Mouse (Mus musculus): Measurements from ENCODE around the gene Lrch4.

- TF ChIP-seq CTCF (IDR thresholded peaks at IDR 0.05; ENCODE audit: borderline replicate concordance, control insufficient read depth, extremely low read depth, insufficient read depth, low read length, poor library complexity) (peak; percentile 60; the same call in 1 of the 2 replicates), POLR2A (IDR thresholded peaks at IDR 0.05; ENCODE audit: control insufficient read depth, extremely low read depth, insufficient read depth, low read length, poor library complexity) (no peak)
These were observed 28.1 kb downstream of the Lrch4 start for GRCm38 (mm10) chr5:137656977-137657376.
